Mouse (Mus musculus) kidney, adult 2 months (tissue): ENCODE results near the gene Timm44.

Experiments used
- CTCF ChIP-seq: fragments of 200-500 bp; conservative IDR thresholded peaks from 2 replicates; pipeline ENCODE4 v1.5.1; 2011; ENCODE audit warnings: low read depth, mild to moderate bottlenecking, control low read depth, low read length, moderate library complexity, mixed read lengths; ENCODE audit not compliant: insufficient read depth, insufficient read length
- POLR2A ChIP-seq: fragments of 200-500 bp; IDR thresholded peaks from one replicate; pipeline ENCODE4 v1.6.1; 2011; ENCODE audit warnings: low read depth, low read length, control low read depth

DNA sequence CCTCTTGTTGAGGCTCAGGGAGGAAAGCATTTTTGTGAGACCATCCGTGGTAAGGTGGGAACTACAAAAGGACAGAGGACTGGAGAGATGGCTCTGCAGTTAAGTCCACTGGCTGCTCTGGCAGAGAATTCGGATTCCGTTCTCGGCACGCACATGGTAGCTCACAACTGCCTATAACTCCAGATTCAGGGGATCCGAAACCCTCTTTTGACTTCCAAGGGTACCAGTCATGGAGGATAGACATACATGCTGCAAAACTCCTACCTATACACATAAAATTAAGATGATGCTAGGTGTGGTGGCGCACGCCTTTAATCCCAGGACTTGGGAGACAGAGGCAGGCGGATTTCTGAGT is 375 bp upstream of the Timm44 start:
- TF ChIP-seq CTCF: no peak
- TF ChIP-seq POLR2A: no peak
